Mouse (Mus musculus) C2C12 (cell line): ENCODE results near the gene Klf2. TPM values are rescaled to one million over a fixed set of nuclear protein-coding genes. Genes with fewer than 3 reads are reported as not detected.
A peak's percentile ranks its signal among the peaks of the same experiment; 100 is the strongest.

Experiments used
- H3K27me3 ChIP-seq: one replicate; pipeline ENCODE4 v1.6.1; 2011; ENCODE audit not compliant: control insufficient read depth, insufficient read depth, insufficient read length
- H3K36me3 ChIP-seq: one replicate; pipeline ENCODE4 v1.6.1; 2011; ENCODE audit not compliant: control insufficient read depth, insufficient read depth
- H3K4me3 ChIP-seq: one replicate; pipeline ENCODE4 v1.5.1; 2011; ENCODE audit warnings: mild to moderate bottlenecking, control low read depth; ENCODE audit not compliant: poor library complexity, insufficient read depth, severe bottlenecking
- H3K79me2 ChIP-seq: one replicate; pipeline ENCODE4 v1.6.1; 2011; ENCODE audit not compliant: control insufficient read depth, insufficient read depth
- H3K79me3 ChIP-seq: one replicate; pipeline ENCODE4 v1.6.1; 2011; ENCODE audit warnings: low read depth, control low read depth
- H3ac ChIP-seq: one replicate; pipeline ENCODE3; 2011; ENCODE audit warnings: low read depth; ENCODE audit not compliant: control insufficient read depth, insufficient read length
- CEBPB ChIP-seq: IDR thresholded peaks from one replicate; pipeline ENCODE4 v1.6.1; 2011; ENCODE audit warnings: low read depth, mild to moderate bottlenecking, control low read depth, moderate library complexity
- CTCF ChIP-seq: IDR thresholded peaks from one replicate; pipeline ENCODE4 v1.5.1; 2011; ENCODE audit not compliant: control insufficient read depth, insufficient read depth, insufficient read length
- FOSL1 ChIP-seq: IDR thresholded peaks from one replicate; pipeline ENCODE4 v1.8.0; 2011; ENCODE audit warnings: mild to moderate bottlenecking, low read length; ENCODE audit not compliant: poor library complexity, insufficient read depth, severe bottlenecking
- MAX ChIP-seq: IDR thresholded peaks from one replicate; pipeline ENCODE4 v1.6.1; 2011; ENCODE audit warnings: mild to moderate bottlenecking, control low read depth
- MYOD1 ChIP-seq: IDR thresholded peaks from one replicate; pipeline ENCODE4 v1.6.1; 2011; ENCODE audit warnings: low read depth; ENCODE audit not compliant: control insufficient read depth, insufficient read length
- MYOG ChIP-seq: IDR thresholded peaks from one replicate; pipeline ENCODE4 v1.6.1; 2011; ENCODE audit not compliant: control insufficient read depth, insufficient read length; ENCODE audit errors: extremely low read depth
- USF1 ChIP-seq: IDR thresholded peaks from one replicate; pipeline ENCODE4 v1.6.1; 2011; ENCODE audit warnings: low read depth, mild to moderate bottlenecking, control low read depth, moderate library complexity
- polyA plus RNA-seq: library from polyadenylated mRNA; unstranded; fragments of >200 nt; fragmentation: generic; extraction: Trizol; gene quantifications from one replicate; pipeline ENCODE4 v1.2.1, GENCODE M21; 2012; ENCODE audit warnings: missing spikeins

Gene Klf2
- polyA plus RNA-seq, 1 experiment = 9.9 TPM

GRCm38 (mm10) chr8:72319921-72320802 lies 1.3 kb downstream of the Klf2 start:
- TF ChIP-seq USF1 = no peak
- no peak for TF ChIP-seq CEBPB
- no peak for TF ChIP-seq MYOD1
- TF ChIP-seq MAX = no peak
- no peak for TF ChIP-seq MYOG
- TF ChIP-seq CTCF = no peak
- TF ChIP-seq FOSL1 = no peak
- no peaks in the 10 kb centered on the region for H3K27me3 ChIP-seq
- H3K4me3 ChIP-seq = peak overlapping the region; percentile 65
- H3ac ChIP-seq = peak overlapping the region; percentile 83
- peaks cover 11% of the 10 kb centered on the region for H3K79me3 ChIP-seq
- peaks cover 24% of the 10 kb centered on the region for H3K79me2 ChIP-seq
- H3K36me3 ChIP-seq = peaks cover 3% of the 10 kb centered on the region

- H3K27me3 ChIP-seq = no peaks in the 10 kb centered on the region
- peaks cover 11% of the 10 kb centered on the region for H3K79me3 ChIP-seq
- TF ChIP-seq CEBPB (no peak), MYOG (no peak), CTCF (no peak), FOSL1 (no peak), USF1 (no peak), MYOD1 (no peak), MAX (no peak)
- H3K4me3 ChIP-seq = peak overlapping the region; percentile 65
- H3K36me3 ChIP-seq = peaks cover 3% of the 10 kb centered on the region
- peak overlapping the region; percentile 25 for H3ac ChIP-seq
- peaks cover 24% of the 10 kb centered on the region for H3K79me2 ChIP-seq
Observed at GRCm38 (mm10) chr8:72320803-72321583, 2.2 kb downstream of the Klf2 start.

GRCm38 (mm10) chr8:72321635-72322441 lies 3.0 kb downstream of the Klf2 start:
- Histone ChIP-seq H3K36me3 (peaks cover 3% of the 10 kb centered on the region), H3K4me3 (no peak overlapping the region), H3K27me3 (no peaks in the 10 kb centered on the region), H3K79me3 (peaks cover 11% of the 10 kb centered on the region), H3ac (no peak overlapping the region), H3K79me2 (peaks cover 24% of the 10 kb centered on the region)
- no peak for TF ChIP-seq USF1
- no peak for TF ChIP-seq MYOG
- TF ChIP-seq MAX = no peak
- no peak for TF ChIP-seq CTCF
- TF ChIP-seq CEBPB = no peak
- no peak for TF ChIP-seq FOSL1

DNA sequence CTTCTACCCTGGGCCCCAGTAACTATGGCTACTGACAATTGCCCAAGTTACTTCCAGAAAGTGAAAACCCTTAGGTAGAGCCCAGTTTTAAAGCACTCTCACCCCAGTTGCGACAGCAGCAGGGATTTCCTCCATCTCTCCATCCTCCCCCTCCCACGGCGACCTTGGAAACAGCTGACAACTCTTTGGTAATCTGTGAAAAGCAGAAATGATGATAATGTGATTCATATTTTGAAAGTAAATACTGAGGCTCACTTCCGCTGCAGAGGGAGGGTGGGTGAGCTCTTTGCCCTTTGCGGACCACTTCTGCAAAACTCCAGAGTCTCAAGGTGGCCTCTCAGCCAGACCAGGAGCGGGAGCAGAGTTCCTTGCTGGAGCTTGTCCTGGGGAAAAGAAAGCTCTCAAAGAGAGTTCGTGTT lies 3.6 kb downstream of the Klf2 start:
- peaks cover 11% of the 10 kb centered on the region for H3K79me3 ChIP-seq
- H3K36me3 ChIP-seq = peaks cover 3% of the 10 kb centered on the region
- H3K79me2 ChIP-seq = peaks cover 24% of the 10 kb centered on the region
- no peaks in the 10 kb centered on the region for H3K27me3 ChIP-seq
- TF ChIP-seq CEBPB (no peak), MYOG (no peak), CTCF (no peak), MAX (no peak), MYOD1 (no peak), FOSL1 (no peak), USF1 (no peak)
- H3K4me3 ChIP-seq = no peak overlapping the region
- H3ac ChIP-seq = no peak overlapping the region

- H3K36me3 ChIP-seq = peaks cover 3% of the 10 kb centered on the region
- H3ac ChIP-seq = no peak overlapping the region
- H3K27me3 ChIP-seq = no peaks in the 10 kb centered on the region
- H3K79me3 ChIP-seq = peaks cover 11% of the 10 kb centered on the region
- peaks cover 24% of the 10 kb centered on the region for H3K79me2 ChIP-seq
- no peak overlapping the region for H3K4me3 ChIP-seq
- no peak for TF ChIP-seq MYOG
- no peak for TF ChIP-seq CTCF
- TF ChIP-seq USF1 = no peak
- TF ChIP-seq FOSL1 = no peak
- no peak for TF ChIP-seq MAX
- TF ChIP-seq CEBPB = no peak
- no peak for TF ChIP-seq MYOD1
Observed at GRCm38 (mm10) chr8:72323131-72323725, 4.4 kb downstream of the Klf2 start.
